Mouse (Mus musculus) stomach, embryonic 14.5 days (tissue): ENCODE results near the gene Dhfr. TPM values are rescaled to one million over a fixed set of nuclear protein-coding genes. Genes with fewer than 3 reads are reported as not detected.

Source experiments
- ATAC-seq: fragments of 200-750 bp; cut with Nextera tagmentation; 2 replicates; pipeline ENCODE4 v1.8.0; 2017; ENCODE audit warnings: low read depth, moderate TSS enrichment; ENCODE audit not compliant: insufficient number of reproducible peaks, insufficient read depth, low FRiP score
- H3K27ac ChIP-seq: fragments of 300-500 bp; sonication (generic); 2 replicates; pipeline ENCODE4 v1.5.1; 2014; ENCODE audit warnings: mild to moderate bottlenecking, low read length, moderate library complexity, mixed read lengths
- H3K27me3 ChIP-seq: fragments of 300-500 bp; sonication (generic); 2 replicates; pipeline ENCODE4 v1.6.1; 2014; ENCODE audit warnings: low read length, control low read depth, mixed read lengths; ENCODE audit not compliant: control insufficient read depth, insufficient read depth
- H3K36me3 ChIP-seq: fragments of 300-500 bp; sonication (generic); 2 replicates; pipeline ENCODE4 v1.6.1; 2014; ENCODE audit warnings: mild to moderate bottlenecking, control low read depth, low read length, moderate library complexity, mixed read lengths; ENCODE audit not compliant: control insufficient read depth, insufficient read depth
- H3K4me1 ChIP-seq: fragments of 300-500 bp; sonication (generic); 2 replicates; pipeline ENCODE4 v1.6.1; 2014; ENCODE audit warnings: low read length, control low read depth, mixed read lengths; ENCODE audit not compliant: control insufficient read depth, insufficient read depth
- H3K4me2 ChIP-seq: fragments of 300-500 bp; sonication (generic); replicated peaks from 2 replicates; pipeline ENCODE4 v1.6.1; 2014; ENCODE audit warnings: low read depth, low read length, control low read depth
- H3K4me3 ChIP-seq: fragments of 300-500 bp; sonication (generic); 2 replicates; pipeline ENCODE4 v1.5.1; 2014; ENCODE audit warnings: low read depth, low read length, control low read depth
- H3K9ac ChIP-seq: fragments of 300-500 bp; sonication (generic); replicated peaks from 2 replicates; pipeline ENCODE4 v1.6.1; 2014; ENCODE audit warnings: low read depth, mild to moderate bottlenecking, control low read depth, low read length, moderate library complexity, mixed read lengths
- H3K9me3 ChIP-seq: fragments of 300-500 bp; sonication (generic); 2 replicates; pipeline ENCODE4 v1.6.1; 2016; ENCODE audit warnings: low read depth, low read length, control low read depth; ENCODE audit not compliant: control insufficient read depth
- WGBS: fragments of 180-500 bp; shearing (Covaris S2); extraction: QIAGEN DNeasy Blood & Tissue Kit; methylation state at CpG from one replicate; pipeline ENCODE4 v1.1.7; 2014; 5-methylcytosine and 5-hydroxymethylcytosine counted together
- polyA plus RNA-seq: library from polyadenylated mRNA; unstranded; fragments of >200 nt; fragmentation: Nextera tagmentation; extraction: Ambion mirVana; gene quantifications from 2 replicates; pipeline ENCODE4 v1.2.1, GENCODE M21; 2014

Gene Dhfr
- polyA plus RNA-seq = 15.3 and 16.3 TPM in 2 replicates

- Histone ChIP-seq H3K27ac (peak within 1 kb of the TSS; percentile 93), H3K4me2 (peak within 1 kb of the TSS; percentile 93), H3K27me3 (no peaks in the 10 kb centered on the region), H3K36me3 (peaks cover 4% of the 10 kb centered on the region; the same call in 1 of the 2 replicates), H3K9me3 (no peaks in the 10 kb centered on the region), H3K4me1 (0 out of 2 replicates have a peak, but pooled peaks cover 4% of the 10 kb centered on the region), H3K4me3 (peak within 1 kb of the TSS; percentile 70), H3K9ac (peak within 1 kb of the TSS; percentile 50)
- ATAC-seq = peak; percentile 95
- WGBS = under 1% methylated on average over 75 of the region's 76 CpGs
These were observed at the start of gene Dhfr, which contains the start of gene Msh3 for GRCm38 (mm10) chr13:92354456-92355271. Gene Dhfr, plus strand, starts transcription at chr13:92354726. Gene Msh3, minus strand, starts transcription at chr13:92355003.

- Histone ChIP-seq H3K4me2 (no peak within 1 kb of the TSS), H3K36me3 (peaks cover 8% of the 10 kb centered on the region; the same call in 1 of the 2 replicates), H3K9me3 (no peaks in the 10 kb centered on the region), H3K9ac (no peak within 1 kb of the TSS), H3K27ac (no peak within 1 kb of the TSS), H3K27me3 (no peaks in the 10 kb centered on the region), H3K4me1 (no peaks in the 10 kb centered on the region), H3K4me3 (no peak within 1 kb of the TSS)
- no peak for ATAC-seq
- 95% methylated on average over 11 of the region's 11 CpGs for WGBS
These were observed 48.8 kb upstream of the Dhfr start, which contains the start of gene Gm20379 for GRCm38 (mm10) chr13:92305680-92306079. Gene Gm20379, plus strand, starts transcription at chr13:92305980.

- H3K27me3 ChIP-seq = no peaks in the 10 kb centered on the region
- no peak overlapping the region for H3K27ac ChIP-seq
- H3K4me1 ChIP-seq = no peaks in the 10 kb centered on the region
- no peak overlapping the region for H3K4me2 ChIP-seq
- H3K9ac ChIP-seq = no peak overlapping the region
- no peak for ATAC-seq
- H3K4me3 ChIP-seq = no peak overlapping the region
- 88% methylated on average over 5 of the region's 5 CpGs for WGBS
- H3K9me3 ChIP-seq = no peaks in the 10 kb centered on the region
- no peaks in the 10 kb centered on the region; the same call in 1 of the 2 replicates for H3K36me3 ChIP-seq
These were observed 39.9 kb upstream of the Dhfr start for GRCm38 (mm10) chr13:92314613-92315012.

GRCm38 (mm10) chr13:92320770-92321169 is 33.8 kb upstream of the Dhfr start:
- H3K27me3 ChIP-seq = no peaks in the 10 kb centered on the region
- H3K4me3 ChIP-seq = no peak overlapping the region
- no peak overlapping the region for H3K27ac ChIP-seq
- ATAC-seq = no peak
- no peaks in the 10 kb centered on the region for H3K36me3 ChIP-seq
- WGBS = 84% methylated on average over 5 of the region's 5 CpGs
- H3K4me2 ChIP-seq = no peak overlapping the region
- no peaks in the 10 kb centered on the region for H3K9me3 ChIP-seq
- no peaks in the 10 kb centered on the region for H3K4me1 ChIP-seq
- no peak overlapping the region for H3K9ac ChIP-seq

- H3K27me3 ChIP-seq = no peaks in the 10 kb centered on the region
- peaks cover 5% of the 10 kb centered on the region; the same call in 1 of the 2 replicates for H3K36me3 ChIP-seq
- H3K9me3 ChIP-seq = no peaks in the 10 kb centered on the region
- ATAC-seq = no peak
- H3K4me1 ChIP-seq = no peaks in the 10 kb centered on the region
- H3K4me3 ChIP-seq = no peak overlapping the region
- no peak overlapping the region for H3K4me2 ChIP-seq
- no peak overlapping the region for H3K27ac ChIP-seq
- no peak overlapping the region for H3K9ac ChIP-seq
- 80% methylated on average over 5 of the region's 5 CpGs for WGBS
These were observed 28.5 kb upstream of the Dhfr start for GRCm38 (mm10) chr13:92326030-92326429.

- Histone ChIP-seq H3K9ac (no peak overlapping the region), H3K9me3 (no peaks in the 10 kb centered on the region), H3K4me1 (no peaks in the 10 kb centered on the region), H3K27me3 (no peaks in the 10 kb centered on the region), H3K4me3 (no peak overlapping the region), H3K27ac (no peak overlapping the region), H3K36me3 (peaks cover 5% of the 10 kb centered on the region; the same call in 1 of the 2 replicates), H3K4me2 (no peak overlapping the region)
- ATAC-seq = no peak
- 73% methylated on average over 2 of the region's 2 CpGs for WGBS
These were observed 26.5 kb upstream of the Dhfr start for GRCm38 (mm10) chr13:92328000-92328399.

- WGBS = 93% methylated on average over 3 of the region's 3 CpGs
- Histone ChIP-seq H3K27ac (no peak overlapping the region), H3K4me3 (no peak overlapping the region), H3K36me3 (peaks cover 5% of the 10 kb centered on the region; the same call in 1 of the 2 replicates), H3K4me1 (no peaks in the 10 kb centered on the region), H3K27me3 (no peaks in the 10 kb centered on the region), H3K9ac (no peak overlapping the region), H3K9me3 (no peaks in the 10 kb centered on the region), H3K4me2 (no peak overlapping the region)
- no peak for ATAC-seq
These were observed 23.9 kb upstream of the Dhfr start for GRCm38 (mm10) chr13:92330621-92331020.

- Histone ChIP-seq H3K4me1 (no peaks in the 10 kb centered on the region), H3K27me3 (no peaks in the 10 kb centered on the region), H3K4me2 (no peak overlapping the region), H3K9me3 (no peaks in the 10 kb centered on the region), H3K27ac (no peak overlapping the region), H3K4me3 (no peak overlapping the region), H3K36me3 (peaks cover 5% of the 10 kb centered on the region; the same call in 1 of the 2 replicates), H3K9ac (no peak overlapping the region)
- WGBS = 85% methylated on average over 15 of the region's 15 CpGs
- ATAC-seq = no peak
These were observed 22.2 kb upstream of the Dhfr start for GRCm38 (mm10) chr13:92332103-92332879.
